Mouse (Mus musculus): ENCODE results near the gene Gse1. TPM values are rescaled to one million over a fixed set of nuclear protein-coding genes. Genes with fewer than 3 reads are reported as not detected.

Gene Gse1
- polyA plus RNA-seq, 1 experiment from 2014 or later, result 22.2 TPM

DNA sequence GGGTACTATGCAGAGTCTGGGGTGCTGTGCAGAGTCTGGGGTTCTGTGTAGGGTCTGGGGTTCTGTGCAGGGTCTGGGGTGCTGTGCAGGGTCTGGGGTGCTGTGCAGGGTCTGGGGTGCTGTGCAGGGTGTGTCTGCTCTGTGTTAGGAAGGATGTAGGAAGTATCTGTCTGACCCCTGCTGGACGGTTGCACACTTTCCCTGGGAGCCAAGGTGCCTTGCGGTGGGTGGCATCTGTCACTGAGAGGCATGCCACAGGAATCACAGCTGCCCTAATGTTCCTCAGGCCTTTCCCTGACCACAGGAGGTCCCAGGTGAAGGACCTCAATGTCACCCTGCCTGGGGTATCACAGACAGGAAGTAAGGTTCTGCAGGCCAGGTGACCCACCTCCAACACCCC lies 278.3 kb downstream of the Gse1 start:
- Histone ChIP-seq H3K4me1 (replicated peaks; ENCODE audit: control insufficient read depth, insufficient read depth, low read length) (peaks cover 84% of the 10 kb centered on the region), H3K4me2 (ENCODE audit: low read depth, low read length, severe bottlenecking) (no peak overlapping the region), H3K36me3 (ENCODE audit: control insufficient read depth, insufficient read depth, low read length) (no peaks in the 10 kb centered on the region), H3K27me3 (ENCODE audit: control insufficient read depth, insufficient read depth, low read length) (peaks cover 8% of the 10 kb centered on the region; the same call in 1 of the 2 replicates), H3K27ac (ENCODE audit: low read depth, low read length) (no peak overlapping the region), H3K9ac (ENCODE audit: low read length) (no peak overlapping the region), H3K4me3 (ENCODE audit: low read depth, low read length) (no peak overlapping the region), H3K9me3 (ENCODE audit: control insufficient read depth, low read length) (no peaks in the 10 kb centered on the region)
- DNase-seq (ENCODE audit: low spot score), result no peak
- no peak for ATAC-seq (replicated peaks; ENCODE audit: low FRiP score)
- WGBS, result 46% methylated on average over 2 of the region's 2 CpGs

DNA sequence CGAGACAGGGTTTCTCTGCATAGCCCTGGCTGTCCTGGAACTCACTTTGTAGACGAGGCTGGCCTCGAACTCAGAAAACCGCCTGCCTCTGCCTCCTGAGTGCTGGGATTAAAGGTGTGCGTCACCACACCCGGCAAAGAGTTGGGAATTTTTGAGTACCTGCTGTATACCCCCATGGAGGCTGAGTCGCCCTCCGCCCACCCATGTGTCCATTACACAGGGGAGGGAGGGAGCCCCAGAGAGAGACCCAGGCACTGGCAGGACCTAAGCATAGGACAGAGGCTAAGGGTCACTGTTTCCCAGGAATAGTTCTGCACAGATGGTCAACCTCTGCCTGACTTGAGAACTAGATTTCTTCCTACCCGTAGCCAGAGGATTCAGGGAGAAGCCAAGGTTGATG lies 279.0 kb downstream of the Gse1 start:
- no peak for DNase-seq (ENCODE audit: low spot score)
- no peak overlapping the region for H3K27ac ChIP-seq (ENCODE audit: low read depth, low read length)
- no peaks in the 10 kb centered on the region for H3K9me3 ChIP-seq (ENCODE audit: control insufficient read depth, low read length)
- no peaks in the 10 kb centered on the region for H3K36me3 ChIP-seq (ENCODE audit: control insufficient read depth, insufficient read depth, low read length)
- no peak for ATAC-seq (replicated peaks; ENCODE audit: low FRiP score)
- H3K4me1 ChIP-seq (replicated peaks; ENCODE audit: control insufficient read depth, insufficient read depth, low read length), result peaks cover 90% of the 10 kb centered on the region
- no peak overlapping the region for H3K4me3 ChIP-seq (ENCODE audit: low read depth, low read length)
- peaks cover 8% of the 10 kb centered on the region; the same call in 1 of the 2 replicates for H3K27me3 ChIP-seq (ENCODE audit: control insufficient read depth, insufficient read depth, low read length)
- 91% methylated on average over 9 of the region's 9 CpGs for WGBS
- no peak overlapping the region for H3K4me2 ChIP-seq (ENCODE audit: low read depth, low read length, severe bottlenecking)
- no peak overlapping the region for H3K9ac ChIP-seq (ENCODE audit: low read length)

DNA sequence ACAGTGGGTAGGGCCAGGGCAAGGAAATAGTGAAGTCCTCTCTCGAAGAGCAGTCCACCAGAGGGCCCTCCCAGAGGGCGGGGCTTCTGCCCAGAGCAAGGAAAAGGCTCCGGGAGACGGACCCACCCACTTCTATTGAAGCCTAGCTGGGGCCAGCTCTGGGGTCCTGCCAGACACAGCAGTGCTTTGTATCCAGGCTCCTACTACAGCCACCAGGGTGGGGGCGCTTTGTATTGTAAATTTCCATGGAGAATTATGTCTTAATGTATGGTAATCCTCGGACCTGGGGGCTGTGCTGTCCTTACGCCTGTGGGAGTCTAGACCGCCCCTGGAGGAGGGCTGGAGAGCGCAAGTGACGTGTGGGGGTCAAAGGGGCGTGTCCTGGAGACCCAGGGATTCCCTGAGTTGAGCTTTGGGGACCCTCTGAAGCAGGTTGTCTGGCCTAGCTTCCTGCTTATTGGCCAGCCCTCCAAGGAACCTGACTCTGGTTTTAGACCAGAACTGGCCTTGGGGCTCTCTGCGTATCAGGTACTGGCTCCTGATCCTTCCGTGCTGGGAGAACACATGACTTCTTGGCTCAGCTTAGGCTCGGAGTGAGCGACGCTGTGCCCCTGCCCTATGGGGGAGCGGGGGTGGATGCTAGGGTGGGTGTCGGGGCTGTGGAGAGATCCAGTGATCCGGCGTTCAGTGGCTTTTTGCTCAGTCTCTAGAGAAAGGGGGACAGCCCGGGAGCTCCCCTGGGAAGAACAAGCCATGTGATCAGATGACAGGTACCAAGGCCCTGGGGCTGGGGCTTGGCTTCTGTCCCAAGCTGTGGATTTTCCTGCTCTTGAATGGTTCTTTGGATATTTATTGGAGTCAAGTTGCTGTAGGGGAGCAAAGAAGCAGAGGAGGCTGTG lies 281.1 kb downstream of the Gse1 start:
- 2% methylated on average over 21 of the region's 21 CpGs for WGBS
- Histone ChIP-seq H3K4me3 (ENCODE audit: low read depth, low read length) (peak overlapping the region; percentile 11; the same call in 1 of the 2 replicates), H3K9ac (ENCODE audit: low read length) (peak overlapping the region; percentile 35), H3K9me3 (ENCODE audit: control insufficient read depth, low read length) (no peaks in the 10 kb centered on the region), H3K4me1 (replicated peaks; ENCODE audit: control insufficient read depth, insufficient read depth, low read length) (peaks cover 92% of the 10 kb centered on the region), H3K27ac (ENCODE audit: low read depth, low read length) (peak overlapping the region; percentile 68), H3K36me3 (ENCODE audit: control insufficient read depth, insufficient read depth, low read length) (no peaks in the 10 kb centered on the region), H3K4me2 (ENCODE audit: low read depth, low read length, severe bottlenecking) (peak overlapping the region; percentile 48), H3K27me3 (ENCODE audit: control insufficient read depth, insufficient read depth, low read length) (peaks cover 8% of the 10 kb centered on the region; the same call in 1 of the 2 replicates)
- DNase-seq (ENCODE audit: low spot score) (peak; percentile 89), ATAC-seq (replicated peaks; ENCODE audit: low FRiP score) (peak; percentile 73)

DNA sequence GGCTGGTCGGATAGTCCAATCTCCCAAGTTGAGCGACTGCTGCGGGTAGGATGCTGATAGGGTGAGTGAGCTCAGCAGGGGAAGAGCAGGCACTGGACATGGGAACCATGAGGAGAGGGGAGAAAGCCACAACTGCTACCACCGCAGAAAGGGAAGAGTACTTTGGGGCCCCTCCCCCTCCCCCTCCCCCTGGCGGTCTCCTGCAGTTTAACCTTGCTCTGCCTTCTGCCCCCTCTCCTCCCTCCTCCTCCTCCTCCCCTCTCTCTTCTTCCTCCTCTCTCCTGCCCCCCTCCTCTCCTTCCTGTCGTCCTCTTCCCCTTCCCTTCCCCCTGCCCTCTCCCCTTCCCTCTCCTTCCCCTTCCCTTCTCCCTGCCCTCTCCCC lies 281.8 kb downstream of the Gse1 start:
- Histone ChIP-seq H3K4me1 (replicated peaks; ENCODE audit: control insufficient read depth, insufficient read depth, low read length) (peaks cover 92% of the 10 kb centered on the region), H3K4me3 (ENCODE audit: low read depth, low read length) (peak overlapping the region; percentile 11; the same call in 1 of the 2 replicates), H3K27me3 (ENCODE audit: control insufficient read depth, insufficient read depth, low read length) (peaks cover 9% of the 10 kb centered on the region; the same call in 1 of the 2 replicates), H3K27ac (ENCODE audit: low read depth, low read length) (peak overlapping the region; percentile 68), H3K36me3 (ENCODE audit: control insufficient read depth, insufficient read depth, low read length) (no peaks in the 10 kb centered on the region), H3K9me3 (ENCODE audit: control insufficient read depth, low read length) (no peaks in the 10 kb centered on the region), H3K9ac (ENCODE audit: low read length) (peak overlapping the region; percentile 35; the same call in 1 of the 2 replicates), H3K4me2 (ENCODE audit: low read depth, low read length, severe bottlenecking) (peak overlapping the region; percentile 48; the same call in 1 of the 2 replicates)
- WGBS, result 0% methylated on average over 5 of the region's 6 CpGs
- DNase-seq (ENCODE audit: low spot score), result no peak
- no peak for ATAC-seq (replicated peaks; ENCODE audit: low FRiP score)

DNA sequence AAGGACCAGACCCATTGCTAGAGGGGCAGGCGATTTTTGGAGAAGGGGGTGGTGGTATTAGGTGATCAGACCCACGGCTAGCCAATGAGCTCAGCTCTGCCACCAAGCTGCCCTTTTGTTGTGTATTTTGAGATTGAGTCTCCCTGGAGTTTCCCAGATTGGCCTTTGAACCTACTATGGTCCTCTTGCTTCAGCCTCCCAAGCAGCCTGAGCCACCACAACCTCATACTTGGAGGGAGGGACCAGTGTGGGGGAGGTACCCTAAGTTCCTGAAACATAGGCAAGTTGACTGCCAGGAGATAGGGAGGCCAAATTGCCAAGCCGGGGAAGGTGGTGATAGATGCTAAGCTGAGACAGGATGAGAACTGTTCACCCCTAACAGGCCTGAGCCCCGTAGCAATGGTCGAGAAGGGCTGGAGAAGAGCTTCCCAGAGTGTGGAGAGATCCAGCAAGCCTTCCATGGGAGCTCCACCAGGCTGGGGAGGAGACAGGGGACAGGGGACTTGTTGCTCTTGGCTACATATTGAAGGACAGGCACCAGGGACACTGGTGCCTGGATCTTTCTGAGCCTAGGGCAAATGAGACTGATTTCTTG lies 282.7 kb downstream of the Gse1 start:
- Histone ChIP-seq H3K4me1 (replicated peaks; ENCODE audit: control insufficient read depth, insufficient read depth, low read length) (peaks cover 89% of the 10 kb centered on the region), H3K4me3 (ENCODE audit: low read depth, low read length) (no peak overlapping the region), H3K36me3 (ENCODE audit: control insufficient read depth, insufficient read depth, low read length) (no peaks in the 10 kb centered on the region), H3K4me2 (ENCODE audit: low read depth, low read length, severe bottlenecking) (no peak overlapping the region), H3K9ac (ENCODE audit: low read length) (no peak overlapping the region; the same call in 1 of the 2 replicates), H3K27me3 (ENCODE audit: control insufficient read depth, insufficient read depth, low read length) (peaks cover 13% of the 10 kb centered on the region; the same call in 1 of the 2 replicates), H3K27ac (ENCODE audit: low read depth, low read length) (no peak overlapping the region; the same call in 1 of the 2 replicates), H3K9me3 (ENCODE audit: control insufficient read depth, low read length) (no peaks in the 10 kb centered on the region)
- no peak for DNase-seq (ENCODE audit: low spot score)
- WGBS, result 23% methylated on average over 5 of the region's 5 CpGs
- no peak for ATAC-seq (replicated peaks; ENCODE audit: low FRiP score)

DNA sequence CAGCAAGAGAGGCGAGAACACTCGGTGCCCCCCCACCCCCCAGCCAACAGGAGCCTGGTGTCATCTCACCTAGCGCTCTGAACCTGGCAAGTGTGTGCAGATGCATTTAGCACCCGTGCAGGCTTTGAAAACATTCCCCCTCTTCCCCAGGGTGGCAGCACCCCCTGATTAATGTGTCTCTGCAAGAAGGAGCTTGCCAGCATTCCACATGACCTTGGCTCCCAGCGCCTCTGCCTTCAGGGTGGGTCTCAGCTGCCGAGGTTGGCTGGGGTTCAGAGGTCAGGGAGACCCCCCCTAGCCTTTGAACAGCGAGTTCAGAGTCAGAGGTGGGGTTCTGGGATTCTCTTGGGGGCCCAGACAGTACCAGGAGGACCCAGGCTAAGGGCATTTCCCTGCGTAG lies 283.5 kb downstream of the Gse1 start:
- peak overlapping the region; percentile 27; the same call in 1 of the 2 replicates for H3K9ac ChIP-seq (ENCODE audit: low read length)
- peaks cover 88% of the 10 kb centered on the region for H3K4me1 ChIP-seq (replicated peaks; ENCODE audit: control insufficient read depth, insufficient read depth, low read length)
- H3K4me2 ChIP-seq (ENCODE audit: low read depth, low read length, severe bottlenecking), result no peak overlapping the region
- ATAC-seq (replicated peaks; ENCODE audit: low FRiP score) (no peak), DNase-seq (ENCODE audit: low spot score) (no peak)
- peaks cover 12% of the 10 kb centered on the region; the same call in 1 of the 2 replicates for H3K27me3 ChIP-seq (ENCODE audit: control insufficient read depth, insufficient read depth, low read length)
- no peak overlapping the region for H3K4me3 ChIP-seq (ENCODE audit: low read depth, low read length)
- no peaks in the 10 kb centered on the region for H3K9me3 ChIP-seq (ENCODE audit: control insufficient read depth, low read length)
- 39% methylated on average over 8 of the region's 8 CpGs for WGBS
- no peak overlapping the region for H3K27ac ChIP-seq (ENCODE audit: low read depth, low read length)
- no peaks in the 10 kb centered on the region for H3K36me3 ChIP-seq (ENCODE audit: control insufficient read depth, insufficient read depth, low read length)

DNA sequence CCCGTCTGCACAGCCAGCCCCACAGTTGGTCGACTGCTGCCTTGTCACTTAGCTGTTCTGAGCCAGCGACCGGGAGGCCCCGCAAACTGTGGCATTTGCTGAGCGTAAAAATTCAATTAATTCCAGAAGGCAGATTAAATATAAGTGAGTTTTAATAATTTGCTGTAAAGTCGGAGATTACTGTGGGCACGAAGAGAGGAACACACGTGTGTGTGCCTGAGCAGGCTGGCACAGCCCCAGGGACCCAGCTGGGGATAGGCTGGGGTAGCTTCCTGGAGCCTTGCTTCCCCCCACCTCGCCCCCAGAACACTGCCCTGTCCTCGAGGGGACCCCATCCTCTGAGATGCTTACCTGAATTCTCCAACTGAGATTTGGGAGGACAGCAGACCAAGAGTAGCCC lies 284.1 kb downstream of the Gse1 start:
- Histone ChIP-seq H3K27ac (ENCODE audit: low read depth, low read length) (no peak overlapping the region), H3K9me3 (ENCODE audit: control insufficient read depth, low read length) (no peaks in the 10 kb centered on the region), H3K4me2 (ENCODE audit: low read depth, low read length, severe bottlenecking) (no peak overlapping the region), H3K36me3 (ENCODE audit: control insufficient read depth, insufficient read depth, low read length) (no peaks in the 10 kb centered on the region), H3K4me3 (ENCODE audit: low read depth, low read length) (no peak overlapping the region), H3K27me3 (ENCODE audit: control insufficient read depth, insufficient read depth, low read length) (peaks cover 10% of the 10 kb centered on the region; the same call in 1 of the 2 replicates), H3K4me1 (replicated peaks; ENCODE audit: control insufficient read depth, insufficient read depth, low read length) (peaks cover 91% of the 10 kb centered on the region), H3K9ac (ENCODE audit: low read length) (peak overlapping the region; percentile 16; the same call in 1 of the 2 replicates)
- WGBS, result 37% methylated on average over 11 of the region's 11 CpGs
- no peak for ATAC-seq (replicated peaks; ENCODE audit: low FRiP score)
- DNase-seq (ENCODE audit: low spot score), result no peak

DNA sequence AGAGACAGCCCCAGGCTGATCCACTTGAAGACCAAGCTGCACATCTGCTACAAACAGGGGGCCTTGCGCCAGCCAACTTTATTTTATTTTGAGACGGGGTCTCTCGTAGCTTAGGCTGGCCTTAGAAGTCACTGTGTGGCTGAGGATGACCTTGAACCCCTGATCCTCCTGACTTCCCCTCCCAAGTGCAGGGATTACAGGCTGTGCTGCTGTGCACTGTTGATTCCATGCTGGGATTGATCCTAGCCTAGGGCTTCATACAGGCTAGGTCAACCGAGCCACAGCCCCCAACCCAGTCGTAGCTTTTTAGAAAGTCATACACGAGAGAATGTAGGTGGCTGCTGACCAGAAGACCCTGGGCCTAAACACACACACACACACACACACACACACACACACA lies 284.9 kb downstream of the Gse1 start:
- 20% methylated on average over 6 of the region's 6 CpGs for WGBS
- H3K4me2 ChIP-seq (ENCODE audit: low read depth, low read length, severe bottlenecking), result no peak overlapping the region
- ATAC-seq (replicated peaks; ENCODE audit: low FRiP score) (no peak), DNase-seq (ENCODE audit: low spot score) (no peak)
- H3K4me3 ChIP-seq (ENCODE audit: low read depth, low read length), result no peak overlapping the region
- peaks cover 90% of the 10 kb centered on the region for H3K4me1 ChIP-seq (replicated peaks; ENCODE audit: control insufficient read depth, insufficient read depth, low read length)
- peak overlapping the region; percentile 28 for H3K9ac ChIP-seq (ENCODE audit: low read length)
- H3K27ac ChIP-seq (ENCODE audit: low read depth, low read length), result peak overlapping the region; percentile 89
- no peaks in the 10 kb centered on the region for H3K9me3 ChIP-seq (ENCODE audit: control insufficient read depth, low read length)
- no peaks in the 10 kb centered on the region for H3K36me3 ChIP-seq (ENCODE audit: control insufficient read depth, insufficient read depth, low read length)
- peaks cover 9% of the 10 kb centered on the region; the same call in 1 of the 2 replicates for H3K27me3 ChIP-seq (ENCODE audit: control insufficient read depth, insufficient read depth, low read length)
